Mouse (Mus musculus): ENCODE results near the gene Tom1.

The Tom1 gene

GRCm38 (mm10) chr8:75033511-75034243 lies at the start of gene Tom1:
Gene Tom1, plus strand, starts transcription at chr8:75033705.
- DNase-seq: peak; percentile 98 to 99

GRCm38 (mm10) chr8:74987436-74987835 lies 46.1 kb upstream of the Tom1 start:
- no peak for DNase-seq

GRCm38 (mm10) chr8:74990021-74990420 lies 43.5 kb upstream of the Tom1 start:
- peak; percentile 46 to 61 for DNase-seq

GRCm38 (mm10) chr8:74993081-74993474 lies 40.4 kb upstream of the Tom1 start, which contains the start of gene Hmgxb4:
Gene Hmgxb4, plus strand, starts transcription at chr8:74993356.
- DNase-seq: no peak

GRCm38 (mm10) chr8:74993475-74994451 lies 39.7 kb upstream of the Tom1 start:
- DNase-seq: peak; percentile 88 to 91

GRCm38 (mm10) chr8:74994540-74994939 lies 39.0 kb upstream of the Tom1 start:
- no peak for DNase-seq

- DNase-seq: no peak
Observed at GRCm38 (mm10) chr8:75000431-75000830, 33.1 kb upstream of the Tom1 start.

GRCm38 (mm10) chr8:75008826-75009225 lies 24.7 kb upstream of the Tom1 start:
- DNase-seq: no peak

GRCm38 (mm10) chr8:75013557-75013956 lies 19.9 kb upstream of the Tom1 start:
- no peak for DNase-seq

- no peak for DNase-seq
Observed at GRCm38 (mm10) chr8:75013964-75014363, 19.5 kb upstream of the Tom1 start.

GRCm38 (mm10) chr8:75015981-75016380 lies 17.5 kb upstream of the Tom1 start:
- DNase-seq: no peak

GRCm38 (mm10) chr8:75016422-75016821 lies 17.1 kb upstream of the Tom1 start:
- no peak for DNase-seq

GRCm38 (mm10) chr8:75018274-75018972 lies 15.1 kb upstream of the Tom1 start:
- peak in 1 of 2 experiments; percentile 33 for DNase-seq

GRCm38 (mm10) chr8:75023660-75024316 lies 9.7 kb upstream of the Tom1 start:
- DNase-seq: no peak

GRCm38 (mm10) chr8:75025809-75026208 lies 7.7 kb upstream of the Tom1 start:
- no peak for DNase-seq

- no peak for DNase-seq
Observed at GRCm38 (mm10) chr8:75030453-75031024, 3.0 kb upstream of the Tom1 start.

GRCm38 (mm10) chr8:75032961-75033360 lies 544 bp upstream of the Tom1 start:
- no peak for DNase-seq

- no peak for DNase-seq
Observed at GRCm38 (mm10) chr8:75034285-75034684, 780 bp downstream of the Tom1 start.

GRCm38 (mm10) chr8:75035640-75036039 lies 2.1 kb downstream of the Tom1 start:
- DNase-seq: no peak

- no peak for DNase-seq
Observed at GRCm38 (mm10) chr8:75038497-75038896, 5.0 kb downstream of the Tom1 start.

GRCm38 (mm10) chr8:75039754-75040153 lies 6.2 kb downstream of the Tom1 start:
- no peak for DNase-seq

GRCm38 (mm10) chr8:75042171-75042570 lies 8.7 kb downstream of the Tom1 start:
- peak in 1 of 2 experiments; percentile 13 for DNase-seq

All from lung, postnatal 4 days (tissue).